Mouse (Mus musculus) thymus, postnatal 36 days (tissue): ENCODE measurements around the gene Lrrc1.

Experiments used
- DNase-seq, 2 experiments: peaks; one replicate each; pipeline ENCODE4 v3.0.0; 2022; ENCODE audit warnings: mixed read lengths in 2 of 2

Gene Lrrc1

GRCm38 (mm10) chr9:77541556-77541955, 3.1 kb downstream of the Lrrc1 start:
- no peak for DNase-seq

- no peak for DNase-seq
These were observed 5.4 kb downstream of the Lrrc1 start for GRCm38 (mm10) chr9:77539232-77539631.

GRCm38 (mm10) chr9:77537357-77537756, 7.3 kb downstream of the Lrrc1 start:
- DNase-seq: no peak

GRCm38 (mm10) chr9:77536832-77537231, 7.8 kb downstream of the Lrrc1 start:
- DNase-seq: no peak

- no peak for DNase-seq
These were observed 8.4 kb downstream of the Lrrc1 start for GRCm38 (mm10) chr9:77536286-77536685.

GRCm38 (mm10) chr9:77535021-77535744, 9.5 kb downstream of the Lrrc1 start:
- DNase-seq: no peak

- DNase-seq: no peak
These were observed 16.2 kb downstream of the Lrrc1 start for GRCm38 (mm10) chr9:77528379-77529041.

- DNase-seq: no peak
These were observed 17.5 kb downstream of the Lrrc1 start for GRCm38 (mm10) chr9:77527170-77527569.

- DNase-seq: no peak
These were observed 18.0 kb downstream of the Lrrc1 start for GRCm38 (mm10) chr9:77526715-77527114.

GRCm38 (mm10) chr9:77525595-77526295, 18.9 kb downstream of the Lrrc1 start:
- DNase-seq: no peak

- no peak for DNase-seq
These were observed 20.9 kb downstream of the Lrrc1 start for GRCm38 (mm10) chr9:77523793-77524192.

GRCm38 (mm10) chr9:77522476-77522875, 22.2 kb downstream of the Lrrc1 start:
- no peak for DNase-seq

- DNase-seq: no peak
These were observed 25.5 kb downstream of the Lrrc1 start for GRCm38 (mm10) chr9:77519198-77519597.

GRCm38 (mm10) chr9:77516782-77517364, 27.8 kb downstream of the Lrrc1 start:
- no peak for DNase-seq

- peak; percentile 69 to 79 for DNase-seq
These were observed 30.8 kb downstream of the Lrrc1 start for GRCm38 (mm10) chr9:77513892-77514291.

- DNase-seq: peak in 1 of 2 experiments; percentile 36
These were observed 32.5 kb downstream of the Lrrc1 start for GRCm38 (mm10) chr9:77512220-77512619.

- no peak for DNase-seq
These were observed 34.1 kb downstream of the Lrrc1 start for GRCm38 (mm10) chr9:77510574-77510973.

- DNase-seq: no peak
These were observed 36.8 kb downstream of the Lrrc1 start for GRCm38 (mm10) chr9:77507743-77508394.

- no peak for DNase-seq
These were observed 41.9 kb downstream of the Lrrc1 start for GRCm38 (mm10) chr9:77502548-77503438.

GRCm38 (mm10) chr9:77502171-77502547, 42.5 kb downstream of the Lrrc1 start:
- no peak for DNase-seq

- DNase-seq: no peak
These were observed 45.6 kb downstream of the Lrrc1 start for GRCm38 (mm10) chr9:77499084-77499483.

- no peak for DNase-seq
These were observed 46.3 kb downstream of the Lrrc1 start for GRCm38 (mm10) chr9:77498406-77498805.
